Mouse (Mus musculus): ENCODE results near the gene Set.

Gene Set

GRCm38 (mm10) chr2:30061215-30062166 is 4.3 kb downstream of the Set start:
- DNase-seq (ENCODE audit: low read depth in 1 of 2, low spot score in 2 of 2): no peak

- no peak for DNase-seq (ENCODE audit: low read depth in 1 of 2, low spot score in 2 of 2)
Observed at GRCm38 (mm10) chr2:30062249-30063093, 5.3 kb downstream of the Set start.

- no peak for DNase-seq (ENCODE audit: low read depth in 1 of 2, low spot score in 2 of 2)
Observed at GRCm38 (mm10) chr2:30063235-30063634, 6.1 kb downstream of the Set start.

GRCm38 (mm10) chr2:30063791-30064190 is 6.6 kb downstream of the Set start:
- DNase-seq (ENCODE audit: low read depth in 1 of 2, low spot score in 2 of 2): no peak

- no peak for DNase-seq (ENCODE audit: low read depth in 1 of 2, low spot score in 2 of 2)
Observed at GRCm38 (mm10) chr2:30064298-30064697, 7.1 kb downstream of the Set start.

- peak; percentile 81 to 86 for DNase-seq (ENCODE audit: low read depth in 1 of 2, low spot score in 2 of 2)
Observed at GRCm38 (mm10) chr2:30066046-30066901, 9.1 kb downstream of the Set start.

- DNase-seq (ENCODE audit: low read depth in 1 of 2, low spot score in 2 of 2): no peak
Observed at GRCm38 (mm10) chr2:30067031-30067888, 10.1 kb downstream of the Set start.

GRCm38 (mm10) chr2:30067962-30068361 is 10.8 kb downstream of the Set start:
- DNase-seq (ENCODE audit: low read depth in 1 of 2, low spot score in 2 of 2): no peak

- no peak for DNase-seq (ENCODE audit: low read depth in 1 of 2, low spot score in 2 of 2)
Observed at GRCm38 (mm10) chr2:30072875-30073274, 15.7 kb downstream of the Set start.

GRCm38 (mm10) chr2:30073285-30073684 is 16.1 kb downstream of the Set start:
- no peak for DNase-seq (ENCODE audit: low read depth in 1 of 2, low spot score in 2 of 2)

GRCm38 (mm10) chr2:30075625-30076024 is 18.4 kb downstream of the Set start:
- no peak for DNase-seq (ENCODE audit: low read depth in 1 of 2, low spot score in 2 of 2)

- DNase-seq (ENCODE audit: low read depth in 1 of 2, low spot score in 2 of 2): no peak
Observed at GRCm38 (mm10) chr2:30076439-30076838, 19.3 kb downstream of the Set start.

GRCm38 (mm10) chr2:30076959-30077358 is 19.8 kb downstream of the Set start:
- no peak for DNase-seq (ENCODE audit: low read depth in 1 of 2, low spot score in 2 of 2)

- DNase-seq (ENCODE audit: low read depth in 1 of 2, low spot score in 2 of 2): peak; percentile 62 to 76
Observed at GRCm38 (mm10) chr2:30077502-30078348, 20.5 kb downstream of the Set start, which contains the start of gene Pkn3. Pkn3 (plus strand) TSS chr2:30077684.

- DNase-seq (ENCODE audit: low read depth in 1 of 2, low spot score in 2 of 2): no peak
Observed at GRCm38 (mm10) chr2:30078349-30078712, 21.2 kb downstream of the Set start.

- no peak for DNase-seq (ENCODE audit: low read depth in 1 of 2, low spot score in 2 of 2)
Observed at GRCm38 (mm10) chr2:30078760-30079159, 21.6 kb downstream of the Set start.

- DNase-seq (ENCODE audit: low read depth in 1 of 2, low spot score in 2 of 2): no peak
Observed at GRCm38 (mm10) chr2:30080181-30080800, 23.1 kb downstream of the Set start.

- peak in 1 of 2 experiments; percentile 23 for DNase-seq (ENCODE audit: low read depth in 1 of 2, low spot score in 2 of 2)
Observed at GRCm38 (mm10) chr2:30084113-30084512, 26.9 kb downstream of the Set start.

- no peak for DNase-seq (ENCODE audit: low read depth in 1 of 2, low spot score in 2 of 2)
Observed at GRCm38 (mm10) chr2:30084632-30085031, 27.5 kb downstream of the Set start.

All from monocyte, adult 2 months (primary cell).